ENCODE assay signal across 16 mouse cellular contexts in genomic region chr11:5326252-5326651, GRCm38 (mm10).
"Had no signal": no experiment of that assay in that cellular context is flagged by ENCODE, and none has a peak within 500 bp of the region (broad histone marks: within the 10 kb centered on the region; RNA-seq: fewer than 3 reads in every experiment).

No protein-coding gene starts in this region.

- H3K27ac ChIP-seq: neural tube, embryonic 13.5 days; neural tube, embryonic 15.5 days; stomach, embryonic 15.5 days; stomach, postnatal 0 days had no signal

- H3K36me3 ChIP-seq: neural tube, embryonic 13.5 days; neural tube, embryonic 15.5 days; stomach, embryonic 15.5 days had no signal

- H3K9ac ChIP-seq: neural tube, embryonic 13.5 days; neural tube, embryonic 15.5 days; stomach, embryonic 15.5 days had no signal

- H3K4me2 ChIP-seq: neural tube, embryonic 13.5 days; neural tube, embryonic 15.5 days; stomach, embryonic 15.5 days had no signal

- DNase-seq: retina, postnatal 1 day; right cerebral cortex, adult 18-20 months; right cerebral cortex, postnatal 14 days; right cerebral cortex, postnatal 25 days; right cerebral cortex, postnatal 4 days; spleen, adult 18-20 months; thymus, adult 18-20 months; thymus, adult 2 months; thymus, postnatal 14 days; thymus, postnatal 25 days; thymus, postnatal 36 days; thymus, postnatal 4 days had no signal

- H3K27me3 ChIP-seq: neural tube, embryonic 13.5 days; neural tube, embryonic 15.5 days; stomach, embryonic 15.5 days had no signal

- H3K4me3 ChIP-seq: neural tube, embryonic 13.5 days; neural tube, embryonic 15.5 days; stomach, embryonic 15.5 days had no signal

- H3K9me3 ChIP-seq: neural tube, embryonic 13.5 days; neural tube, embryonic 15.5 days; stomach, embryonic 15.5 days had no signal

- H3K4me1 ChIP-seq: neural tube, embryonic 15.5 days; stomach, embryonic 15.5 days had no signal
